Mouse (Mus musculus) layer of hippocampus, adult 9-11 months (tissue): ENCODE measurements around the gene Guca2b.

Source experiments
- DNase-seq: peaks from one replicate; pipeline ENCODE4 v3.0.0; 2022

Guca2b gene

DNA sequence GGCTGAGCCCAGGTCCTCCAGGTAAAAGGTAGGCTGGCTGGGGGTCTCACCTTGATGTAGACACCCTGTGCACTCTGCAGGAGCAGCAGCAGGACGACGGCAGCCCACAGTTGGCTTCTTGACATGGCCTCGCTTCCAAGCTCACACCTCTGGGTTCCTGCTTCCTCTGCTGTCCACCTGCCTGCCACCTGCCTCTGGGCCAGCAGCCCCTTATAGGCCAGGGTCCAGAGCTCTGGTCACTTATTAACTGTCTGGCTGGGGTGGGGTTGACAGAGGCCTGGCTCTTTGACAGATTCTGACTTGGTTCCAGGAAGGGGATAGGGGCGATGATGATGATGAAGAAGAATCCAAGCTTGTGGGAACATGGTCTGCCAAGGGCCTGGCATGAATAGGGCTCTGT lies at the start of gene Guca2b:
Gene Guca2b (minus strand): TSS at position 224 of the 400 bp plus-strand sequence.
- DNase-seq: no peak

DNA sequence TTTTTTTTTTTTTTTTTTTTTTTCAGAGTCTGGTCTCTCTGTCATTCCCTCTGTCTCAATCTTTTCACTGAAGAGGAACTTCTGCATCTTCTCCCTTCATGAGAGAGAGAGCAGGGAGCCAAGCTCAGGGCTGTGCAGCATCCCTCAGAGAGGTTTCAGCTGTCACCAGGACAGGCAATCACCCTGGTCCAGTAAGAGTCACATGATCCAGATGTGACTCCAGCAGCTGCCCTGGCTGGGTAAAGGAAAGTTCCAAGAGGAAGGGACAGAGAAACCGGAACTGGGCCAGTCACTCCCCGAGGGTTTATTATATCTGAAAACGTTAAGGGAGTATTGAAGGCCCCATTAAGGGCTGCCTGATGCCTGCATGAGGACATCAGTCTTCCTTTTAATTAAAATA lies 49.0 kb upstream of the Guca2b start:
- DNase-seq: no peak

DNA sequence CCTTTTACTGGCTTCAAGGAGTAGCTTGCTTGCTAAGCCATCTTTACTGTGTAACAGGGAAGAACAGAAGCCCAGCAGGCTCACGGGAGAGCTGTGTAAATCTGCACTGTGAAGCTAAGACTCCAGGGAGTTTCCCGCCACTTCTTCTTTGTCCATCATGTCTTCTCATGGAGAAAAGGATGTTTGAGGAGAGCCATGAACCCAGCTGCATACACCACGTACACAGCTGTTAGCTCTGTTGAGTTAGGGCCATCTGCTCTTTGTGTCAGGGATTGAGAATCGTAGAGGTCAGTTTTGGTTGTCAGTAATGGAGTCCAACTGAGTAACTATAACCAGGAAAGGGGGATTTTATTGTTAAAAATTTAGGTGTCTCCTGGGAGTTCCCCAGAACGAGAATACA lies 48.6 kb upstream of the Guca2b start:
- DNase-seq: no peak

DNA sequence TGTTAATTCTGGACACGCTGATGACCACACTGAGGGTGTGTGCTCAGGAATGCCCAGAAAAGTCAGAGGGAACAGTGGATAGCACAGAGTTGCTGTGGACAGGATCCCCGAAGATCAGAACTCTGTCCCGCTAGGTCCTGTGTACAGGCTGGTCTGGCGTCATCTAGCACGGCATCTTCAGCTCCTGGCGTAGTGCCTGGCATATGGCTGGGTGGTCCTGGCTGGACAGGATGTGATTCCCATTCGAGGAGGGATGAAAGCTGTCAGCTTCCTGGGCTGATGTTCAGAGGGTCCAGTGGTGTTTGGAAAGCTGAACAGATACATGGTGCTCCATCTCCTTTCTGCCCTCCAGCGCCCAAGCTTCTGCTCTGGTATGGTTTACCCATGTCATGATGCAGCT lies 45.2 kb upstream of the Guca2b start:
- no peak for DNase-seq

DNA sequence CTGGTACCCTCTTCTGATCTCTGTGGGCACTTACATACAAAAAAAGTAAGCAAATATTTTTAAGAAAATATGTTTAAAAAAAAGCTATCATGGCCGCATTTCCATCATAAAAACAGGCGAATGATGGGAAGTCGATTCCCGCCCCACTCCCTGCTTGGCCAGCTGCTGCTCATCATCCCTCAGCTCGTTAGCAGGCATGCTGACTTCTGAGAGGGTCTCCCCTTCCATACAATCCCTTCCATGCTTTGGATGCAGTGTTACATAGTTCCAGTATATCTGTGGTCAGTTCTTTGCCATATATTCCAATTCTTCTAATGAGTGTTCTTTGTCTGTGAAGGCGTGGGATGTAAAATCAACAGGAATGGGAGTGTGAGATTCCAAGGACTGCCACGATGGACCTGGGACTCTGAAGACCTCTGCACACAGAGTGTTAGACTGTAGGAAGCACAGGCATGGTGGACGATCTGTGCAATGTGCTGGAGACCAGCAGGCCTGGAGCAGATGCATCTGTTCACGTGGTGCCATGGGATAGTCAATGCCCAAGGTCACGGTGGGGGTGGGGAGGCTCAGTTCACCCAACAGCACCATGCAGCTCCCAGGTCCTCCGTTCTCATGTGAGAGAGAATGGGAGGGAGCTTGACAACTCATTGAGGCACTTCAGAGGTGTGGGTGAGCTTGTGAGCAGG lies 42.7 kb upstream of the Guca2b start:
- DNase-seq: no peak

DNA sequence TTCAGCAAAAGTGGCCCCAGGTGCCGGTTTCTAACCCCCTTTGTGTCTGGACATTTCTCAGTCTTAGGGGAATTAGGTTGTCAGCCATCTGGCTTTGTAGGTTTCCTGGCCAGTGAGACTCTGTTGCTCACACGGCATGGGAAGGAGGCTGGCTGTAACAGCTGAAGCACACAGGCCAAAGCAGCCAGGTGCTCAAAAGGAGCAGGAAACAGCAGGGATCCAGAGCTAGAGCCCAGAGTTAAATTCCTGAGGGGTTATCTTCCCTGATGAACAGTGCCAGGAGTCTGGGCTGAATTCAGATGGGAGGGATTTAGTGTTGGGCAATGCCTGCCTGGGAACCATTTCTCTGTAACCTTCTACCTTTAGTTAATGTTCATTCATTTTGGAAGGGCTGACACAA lies 39.6 kb upstream of the Guca2b start:
- no peak for DNase-seq

DNA sequence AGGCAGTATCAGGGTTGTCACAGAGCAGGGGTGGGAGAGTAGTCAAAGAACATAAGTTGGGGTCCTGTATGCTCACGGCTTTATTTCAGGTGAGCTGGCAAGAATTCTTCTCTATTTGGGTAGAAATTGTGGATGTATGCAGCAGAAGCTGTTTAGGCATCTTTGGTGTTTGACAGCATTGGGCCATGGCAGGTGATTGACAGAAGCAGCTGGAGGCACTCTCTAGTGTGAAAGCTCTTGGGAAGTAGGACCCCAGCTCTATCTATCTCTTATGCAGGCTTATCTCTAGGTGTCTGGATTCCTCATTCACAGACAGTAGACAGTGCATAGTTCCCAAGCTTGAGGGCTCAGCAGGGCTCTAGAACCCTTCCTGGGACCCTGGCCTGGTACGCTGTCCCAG lies 27.0 kb upstream of the Guca2b start:
- no peak for DNase-seq

DNA sequence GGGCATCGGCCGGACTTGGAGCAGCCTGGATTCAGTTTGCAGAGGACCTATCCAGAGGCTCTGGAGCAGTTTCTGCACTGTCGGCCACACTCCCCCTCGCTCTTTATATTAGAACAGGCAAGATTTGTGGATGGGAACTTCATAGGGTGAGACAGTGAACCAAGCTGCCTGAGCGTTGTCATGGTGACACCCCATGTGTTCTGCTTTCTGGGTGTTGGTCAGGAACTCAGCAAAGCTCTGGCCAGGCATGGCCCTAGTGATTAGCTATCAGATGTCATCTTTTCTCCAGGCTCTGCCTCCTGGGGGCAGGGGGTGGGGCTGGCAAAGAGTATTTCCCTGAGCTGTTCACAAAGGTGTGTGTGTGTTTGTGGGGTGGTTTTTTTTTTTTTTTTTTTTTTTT lies 23.8 kb upstream of the Guca2b start:
- DNase-seq: no peak

DNA sequence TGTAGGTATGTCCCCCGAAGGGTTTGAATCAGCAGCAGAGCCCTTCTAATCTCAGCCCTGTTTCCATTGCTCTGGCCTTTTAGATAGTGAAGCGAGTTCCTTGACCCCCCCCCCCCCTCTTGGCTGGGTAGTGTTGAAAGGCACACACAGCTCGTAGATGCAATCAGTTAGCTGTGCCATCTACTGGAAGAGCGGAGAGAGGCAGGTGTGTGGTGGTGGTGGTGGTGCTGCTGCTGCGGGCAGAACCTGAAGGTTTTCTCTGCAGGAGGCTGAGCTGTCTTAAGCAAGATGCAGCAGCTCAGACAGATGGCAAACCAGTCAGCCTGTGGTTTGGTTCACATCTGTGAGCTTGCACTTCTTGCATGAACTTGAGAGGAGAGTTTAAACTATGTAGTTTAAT lies 13.9 kb upstream of the Guca2b start:
- no peak for DNase-seq

DNA sequence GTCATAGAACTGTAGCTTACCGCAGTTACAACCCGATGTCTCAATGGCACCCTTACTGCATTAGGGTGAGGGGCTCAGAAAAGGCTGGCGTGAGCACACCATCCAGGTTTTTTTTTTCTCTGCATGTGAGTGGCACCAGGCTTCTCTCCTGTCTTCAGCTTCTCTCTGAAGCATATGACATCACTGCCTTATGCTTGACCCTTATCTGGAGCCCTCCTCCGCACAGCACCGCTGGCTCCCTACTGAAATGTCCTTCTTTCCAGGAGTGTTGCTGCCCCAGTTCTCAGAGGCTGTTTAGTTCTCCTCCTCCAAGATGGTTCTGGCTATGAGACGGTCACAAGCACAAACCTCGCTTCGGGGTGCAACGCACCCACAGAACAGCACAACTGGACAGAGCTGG lies 12.4 kb upstream of the Guca2b start:
- DNase-seq: no peak

DNA sequence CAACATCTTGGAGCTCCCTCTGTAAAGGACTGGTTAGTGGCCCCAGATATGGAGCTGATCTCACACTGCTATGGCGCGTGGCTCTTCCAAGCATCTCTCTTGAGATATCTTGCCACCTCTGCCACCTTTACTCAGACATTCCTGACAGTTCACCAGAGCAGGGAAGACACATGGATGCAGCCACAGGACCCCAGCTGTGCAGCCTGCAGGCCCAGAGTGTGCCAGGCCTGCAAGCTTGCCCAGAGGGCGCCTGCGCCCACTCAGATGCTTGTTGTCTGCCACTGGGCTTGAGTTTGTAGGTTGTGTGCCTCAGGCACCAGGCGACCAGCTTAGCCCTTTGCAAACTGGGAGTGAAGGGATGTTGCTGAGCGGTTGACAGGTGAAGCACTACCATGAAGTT lies 12.0 kb upstream of the Guca2b start:
- no peak for DNase-seq

DNA sequence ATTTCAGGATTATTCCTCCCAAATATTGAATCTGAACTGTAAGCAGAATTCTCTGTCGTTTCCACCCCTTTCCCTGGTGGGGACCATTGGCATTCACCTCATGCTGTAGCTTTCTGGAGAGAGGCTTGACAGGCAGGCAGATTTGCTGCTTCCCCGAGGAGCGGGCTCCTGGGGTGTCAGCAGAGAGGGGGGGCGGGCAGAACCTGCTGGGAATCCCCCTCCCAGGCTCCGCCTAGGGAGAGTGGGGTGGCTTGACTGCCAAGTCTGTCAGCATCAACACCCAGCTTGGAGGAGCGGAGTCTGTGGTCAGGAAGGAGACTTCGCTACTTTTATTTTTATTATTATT lies 11.4 kb upstream of the Guca2b start:
- no peak for DNase-seq

DNA sequence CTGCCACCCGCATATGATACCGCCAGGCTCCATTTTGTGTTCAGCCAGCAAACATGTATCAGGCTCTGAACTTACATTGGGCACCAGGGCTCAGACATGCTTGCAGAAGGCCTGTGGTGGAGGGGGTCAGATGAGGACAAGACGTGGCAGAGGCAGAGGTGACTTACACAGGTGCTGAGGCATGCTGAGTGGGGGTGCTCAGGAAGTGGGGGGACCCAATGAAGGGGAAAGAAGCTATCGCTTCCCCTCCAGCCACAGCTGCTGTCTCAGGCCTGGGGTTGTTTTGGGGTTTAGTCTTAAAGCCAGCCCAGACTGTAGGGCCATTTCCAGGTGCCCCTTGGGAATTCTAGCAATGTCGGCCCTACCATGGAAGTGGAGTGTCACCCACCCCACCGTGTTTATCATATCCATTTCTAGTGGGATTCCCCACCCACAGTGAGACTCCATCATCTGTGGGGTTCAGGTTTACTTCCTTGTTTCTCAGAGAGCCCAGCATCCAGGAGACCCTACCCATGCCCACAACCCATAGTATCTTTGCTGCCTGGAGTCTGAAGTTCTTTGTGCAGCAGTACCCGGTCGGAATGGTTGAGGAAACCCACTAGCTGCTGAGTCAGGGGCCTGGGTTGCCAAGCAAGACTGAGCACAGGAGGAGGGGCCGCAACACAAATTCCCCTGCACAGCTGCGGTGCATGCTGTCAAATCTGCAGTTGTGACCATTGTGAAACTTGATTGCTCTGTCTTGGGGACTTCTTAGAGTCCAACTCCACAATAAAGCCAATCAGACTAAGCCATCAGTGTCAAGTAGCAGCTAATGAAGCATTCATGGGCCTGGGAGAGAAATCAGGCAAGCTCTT lies 10.8 kb upstream of the Guca2b start:
- DNase-seq: peak; percentile 22

DNA sequence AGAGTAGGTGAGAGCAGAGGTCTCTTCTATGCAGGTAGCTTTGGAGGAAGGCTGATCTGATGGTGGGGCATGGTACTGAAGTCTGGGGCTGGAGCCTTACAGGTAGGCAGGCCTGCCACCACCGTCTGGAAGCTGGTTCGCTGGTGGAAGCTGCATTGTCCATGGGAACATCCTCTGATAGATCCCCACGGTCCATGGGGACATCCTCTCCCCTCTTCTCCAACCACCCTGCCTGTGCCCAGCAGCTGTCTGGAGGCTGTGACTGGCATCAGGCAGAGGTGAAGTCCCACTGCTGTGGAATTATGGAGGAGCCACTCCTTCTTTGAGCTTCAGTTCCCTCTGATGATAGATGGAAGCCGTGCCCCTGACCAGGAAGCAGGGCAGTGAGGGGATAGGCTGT lies 9.8 kb upstream of the Guca2b start:
- DNase-seq: no peak

DNA sequence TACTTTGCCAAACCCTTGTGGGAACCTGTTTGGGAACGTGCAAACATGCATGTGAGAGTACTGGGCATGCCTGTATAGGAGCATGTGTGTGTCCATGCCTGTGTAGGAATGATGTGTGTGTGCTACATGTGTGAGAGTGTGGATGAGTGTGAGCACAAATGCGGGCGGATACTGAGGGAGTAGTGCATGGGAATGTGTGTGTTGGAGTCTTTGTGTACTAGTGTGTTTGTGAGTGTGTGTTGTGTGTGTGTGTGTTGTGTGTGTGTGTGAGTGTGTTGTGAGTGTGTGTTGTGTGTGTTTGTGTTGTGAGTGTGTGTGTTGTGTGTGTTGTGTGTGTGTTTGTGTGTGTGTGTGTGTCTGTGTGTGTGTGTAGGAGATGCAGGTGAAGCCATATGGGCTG lies 9.4 kb upstream of the Guca2b start:
- no peak for DNase-seq

DNA sequence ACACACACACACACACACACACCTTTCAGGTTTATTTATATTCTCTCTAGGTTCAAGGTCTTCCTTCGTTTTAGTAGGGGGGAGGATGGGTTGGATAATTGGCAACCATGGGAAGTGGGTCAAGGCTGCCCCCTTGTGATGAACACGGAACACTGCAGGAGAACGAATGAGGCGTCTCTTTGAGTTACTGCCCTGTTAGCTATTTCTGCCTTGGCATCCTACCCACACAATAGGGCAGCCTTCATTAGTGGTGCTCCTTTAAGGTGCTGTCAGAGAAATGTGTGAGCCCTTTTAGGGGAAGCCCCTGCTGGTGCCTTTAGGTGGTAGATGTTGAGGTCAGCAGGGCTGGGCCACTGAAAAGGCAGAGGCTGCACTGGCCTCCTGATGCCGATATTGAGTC lies 8.7 kb upstream of the Guca2b start:
- no peak for DNase-seq

DNA sequence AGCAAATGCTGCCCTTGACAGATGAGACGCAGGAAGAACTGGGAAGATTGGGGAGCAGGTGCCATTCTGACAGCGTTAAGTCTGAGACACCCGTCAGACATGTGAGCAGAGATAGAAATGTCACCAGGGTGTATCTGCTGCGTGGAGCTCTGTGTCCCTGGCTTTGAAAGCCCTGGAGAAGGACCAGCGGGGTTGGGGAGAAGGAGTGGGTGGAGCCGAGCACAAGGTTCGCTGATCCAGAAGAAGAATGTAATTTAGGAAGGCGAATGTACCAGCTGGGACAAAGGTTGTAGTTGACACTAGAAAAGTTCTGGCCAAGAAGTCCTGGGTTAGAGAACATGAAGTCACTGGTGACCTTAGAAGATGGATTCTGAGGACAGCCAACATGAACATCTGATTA lies 7.4 kb upstream of the Guca2b start:
- peak; percentile 2 for DNase-seq

DNA sequence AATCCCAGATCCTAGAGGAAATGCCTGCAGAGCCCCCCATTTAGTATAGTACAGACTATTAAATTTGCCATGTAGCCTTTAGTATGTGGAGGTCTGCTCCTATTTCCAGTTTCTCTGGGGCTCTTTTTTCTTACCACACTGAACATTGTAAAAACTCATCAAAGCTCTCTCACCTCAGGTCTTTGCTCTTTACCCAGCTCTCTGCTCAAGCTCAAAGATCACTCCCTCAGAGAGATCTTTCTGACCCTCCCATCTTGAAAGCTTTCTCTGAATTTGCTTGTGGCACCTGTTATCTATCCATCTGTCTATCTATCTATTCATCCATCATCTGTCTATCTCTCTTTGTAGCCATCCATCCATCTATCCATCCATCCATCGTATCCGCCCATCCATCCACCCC lies 6.4 kb upstream of the Guca2b start:
- no peak for DNase-seq

DNA sequence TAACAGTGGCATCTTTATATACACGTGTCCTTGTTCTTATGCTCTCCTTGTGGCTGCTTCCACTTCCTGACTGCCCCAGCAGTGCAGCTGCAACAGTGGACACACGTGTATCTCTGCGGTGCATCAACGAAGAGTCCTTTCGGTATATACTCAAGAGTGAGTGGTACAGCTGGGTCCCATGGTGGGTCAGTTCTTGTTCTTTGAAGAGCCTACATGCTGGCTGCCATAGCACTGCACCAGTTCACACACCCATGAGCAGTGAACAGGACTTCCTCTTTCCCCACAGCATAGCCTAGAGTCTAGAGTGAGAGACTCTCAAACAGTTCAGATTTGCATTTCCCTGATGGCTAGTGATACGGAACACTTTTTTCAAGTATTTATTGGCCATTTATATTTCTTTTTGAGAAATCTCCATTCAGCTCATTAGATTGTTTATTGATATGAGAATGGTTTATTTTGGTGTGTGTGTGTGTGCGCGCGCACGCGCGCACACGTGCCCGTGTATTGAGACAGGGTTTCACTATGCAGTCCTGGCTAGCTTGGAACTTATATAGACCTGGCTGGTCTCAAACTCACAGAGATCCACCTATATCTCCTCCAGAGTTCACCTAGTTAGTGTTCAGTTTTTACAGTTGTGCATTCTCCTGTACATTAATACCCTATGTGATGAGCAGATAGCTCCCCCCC lies 4.8 kb upstream of the Guca2b start:
- no peak for DNase-seq

DNA sequence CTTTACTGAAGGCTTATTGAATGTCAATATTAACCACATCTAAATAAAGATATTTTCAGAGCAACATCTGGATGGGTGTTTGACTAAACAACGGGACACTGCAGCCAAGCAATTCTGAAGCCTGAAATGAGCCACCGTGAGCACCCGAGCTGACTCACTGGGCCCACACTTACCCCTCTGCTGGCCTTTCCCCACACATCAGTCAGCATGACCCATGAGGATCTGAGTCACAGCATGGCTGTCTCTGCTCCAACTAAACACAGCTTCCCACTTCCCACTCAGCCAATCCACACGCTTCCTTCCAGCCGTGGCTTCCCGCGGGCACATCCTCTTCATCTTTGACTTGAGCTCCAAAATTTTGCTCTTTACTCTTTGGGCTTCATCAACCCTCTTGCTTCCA lies 4.2 kb upstream of the Guca2b start:
- DNase-seq: no peak

DNA sequence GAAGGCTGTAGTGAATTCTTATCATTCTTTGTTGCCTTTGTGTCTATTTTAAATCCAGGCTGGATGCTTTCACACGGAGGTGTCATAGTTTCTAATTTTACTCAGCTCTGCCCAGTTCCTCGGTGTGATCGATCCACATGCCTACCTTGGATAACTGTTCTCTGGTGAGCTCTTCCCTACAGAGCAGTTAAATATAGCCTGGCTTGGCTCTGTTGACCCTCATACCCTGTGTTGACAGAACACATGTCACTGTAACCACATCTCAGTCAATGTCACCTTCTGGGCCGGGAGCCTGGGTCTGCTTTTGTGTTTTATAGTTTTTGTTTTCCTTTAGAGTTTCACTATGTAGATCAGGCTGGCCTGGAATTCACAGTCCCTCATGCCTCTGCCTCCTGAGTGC lies 3.4 kb upstream of the Guca2b start:
- no peak for DNase-seq

DNA sequence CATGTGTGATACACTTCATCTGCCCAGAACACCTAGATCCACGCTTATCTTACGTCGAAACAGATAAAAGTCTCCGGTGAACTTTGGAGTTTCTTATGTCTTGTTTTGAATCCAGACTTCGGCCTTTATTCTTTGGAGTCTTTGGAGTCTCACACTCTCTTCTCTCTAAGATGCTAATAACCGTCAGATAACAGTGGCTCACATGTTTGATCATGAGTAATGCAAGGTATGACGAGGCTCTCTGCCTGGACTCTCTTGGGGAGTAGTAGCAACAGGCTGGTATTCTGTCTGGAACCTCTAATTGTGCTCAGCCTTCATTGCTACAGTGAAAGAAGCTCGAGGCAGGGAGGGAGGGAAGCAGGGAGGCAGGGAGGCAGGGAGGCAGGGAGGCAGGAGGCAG lies 1.3 kb upstream of the Guca2b start:
- no peak for DNase-seq

DNA sequence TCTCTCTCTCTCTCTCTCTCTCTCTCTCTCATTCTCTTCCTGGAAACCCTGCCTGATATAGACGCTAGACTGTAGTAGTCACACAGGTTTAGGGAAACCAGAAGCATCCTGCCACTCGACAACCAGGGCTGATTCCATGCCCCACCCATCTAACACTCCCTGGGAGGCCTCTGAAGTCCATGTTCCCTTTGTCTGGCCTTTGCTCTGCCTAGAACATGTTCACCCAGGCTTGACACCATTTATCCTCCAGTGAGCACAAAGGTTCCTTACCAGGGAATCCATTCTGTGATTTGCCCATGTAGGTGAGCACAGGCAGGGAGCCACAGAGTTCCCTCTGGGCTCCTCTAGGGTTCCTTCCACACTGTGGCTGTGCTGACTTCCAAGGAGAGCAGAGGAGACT lies 508 bp downstream of the Guca2b start:
- DNase-seq: no peak

DNA sequence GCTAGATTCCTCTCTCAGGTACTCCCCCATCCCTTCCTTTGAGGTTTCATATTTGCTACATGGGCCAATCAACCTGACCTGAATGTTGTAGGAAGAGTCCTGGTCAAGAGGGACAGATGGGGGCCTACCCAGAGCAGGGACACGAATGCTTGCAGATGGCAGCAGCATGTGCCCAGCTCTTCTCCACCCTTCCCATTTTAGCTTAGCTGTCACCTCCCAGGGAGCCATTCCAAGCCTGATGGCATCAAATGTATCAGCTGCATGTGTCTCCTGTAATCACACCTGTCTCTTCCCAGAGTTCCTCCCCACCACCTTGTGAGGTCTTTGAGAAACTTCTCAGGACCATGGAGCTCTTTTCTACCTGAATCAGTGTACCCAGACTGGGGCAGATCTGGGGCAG lies 1.7 kb downstream of the Guca2b start:
- no peak for DNase-seq
